Mouse (Mus musculus) liver, postnatal 0 days (tissue): ENCODE data around the gene 5730522E02Rik.

ENCODE experiments used
- CTCF ChIP-seq: sonication (generic); IDR thresholded peaks from 2 replicates; pipeline ENCODE4 v1.5.1; 2016; ENCODE audit warnings: antibody characterized with exemption, low read depth
- EP300 ChIP-seq: IDR thresholded peaks from 2 replicates; pipeline ENCODE4 v1.6.1; 2016; ENCODE audit warnings: antibody characterized with exemption, low read depth, mild to moderate bottlenecking

DNA sequence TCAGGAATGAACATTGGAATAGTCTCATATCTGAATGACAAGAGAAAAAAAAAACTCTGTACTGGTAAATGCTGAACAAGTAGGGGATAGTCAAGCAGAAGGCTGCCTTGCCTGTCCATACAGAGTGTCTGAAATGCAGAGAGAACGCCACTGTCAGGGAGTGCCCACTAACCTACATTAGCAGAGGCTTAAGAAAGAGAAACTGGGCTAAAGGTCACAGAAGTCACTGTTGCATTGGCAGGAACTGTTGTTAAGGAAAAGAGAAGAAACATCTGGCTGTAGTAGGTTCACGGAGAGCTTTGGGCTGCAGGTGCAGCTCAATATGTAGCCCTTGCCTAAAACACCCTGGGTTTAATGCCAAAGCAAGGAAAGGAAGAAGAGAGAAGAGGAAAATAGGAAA, 82.2 kb downstream of the 5730522E02Rik start:
- TF ChIP-seq CTCF (no peak), EP300 (no peak)
